Mouse (Mus musculus) midbrain, embryonic 15.5 days (tissue): ENCODE data around the gene Sult2a4. TPM values are rescaled to one million over a fixed set of nuclear protein-coding genes. Genes with fewer than 3 reads are reported as not detected.
"Not testable (repeated sequence)": the region's sequence is repeated elsewhere in the genome, so short reads cannot be mapped to it uniquely, and the experiment has no call there.

Experiments
- ATAC-seq: fragments of 200-750 bp; cut with Nextera tagmentation; replicated peaks from 2 replicates; pipeline ENCODE4 v1.8.0; 2017; ENCODE audit warnings: moderate TSS enrichment
- H3K27ac ChIP-seq: fragments of 300-500 bp; sonication (generic); 2 replicates; pipeline ENCODE4 v1.5.1; 2015; ENCODE audit warnings: mild to moderate bottlenecking, inconsistent platforms
- H3K27me3 ChIP-seq: fragments of 300-500 bp; sonication (generic); replicated peaks from 2 replicates; pipeline ENCODE4 v1.6.1; 2015; ENCODE audit warnings: inconsistent platforms
- H3K36me3 ChIP-seq: fragments of 300-500 bp; sonication (generic); replicated peaks from 2 replicates; pipeline ENCODE4 v1.6.1; 2015; ENCODE audit warnings: inconsistent platforms
- H3K4me1 ChIP-seq: fragments of 300-500 bp; sonication (generic); 2 replicates; pipeline ENCODE4 v1.6.1; 2015; ENCODE audit warnings: inconsistent platforms
- H3K4me2 ChIP-seq: fragments of 300-500 bp; sonication (generic); 2 replicates; pipeline ENCODE4 v1.6.1; 2015; ENCODE audit warnings: inconsistent platforms, mild to moderate bottlenecking, moderate library complexity
- H3K4me3 ChIP-seq: fragments of 300-500 bp; sonication (generic); 2 replicates; pipeline ENCODE4 v1.5.1; 2015; ENCODE audit warnings: mild to moderate bottlenecking, inconsistent platforms
- H3K9ac ChIP-seq: fragments of 300-500 bp; sonication (generic); 2 replicates; pipeline ENCODE4 v1.6.1; 2015; ENCODE audit warnings: mild to moderate bottlenecking, inconsistent platforms
- H3K9me3 ChIP-seq: fragments of 300-500 bp; sonication (generic); 2 replicates; pipeline ENCODE4 v1.6.1; 2016; ENCODE audit warnings: inconsistent platforms
- WGBS: fragments of 180-500 bp; shearing (Covaris S2); methylation state at CpG from one replicate; pipeline ENCODE4 v1.1.7; 2015; ENCODE audit warnings: mixed read lengths; 5-methylcytosine and 5-hydroxymethylcytosine counted together
- polyA plus RNA-seq: library from polyadenylated mRNA; unstranded; fragments of >200 nt; fragmentation: Nextera tagmentation; extraction: Ambion mirVana; gene quantifications from 2 replicates; pipeline ENCODE4 v1.2.1, GENCODE M21; 2015

Gene Sult2a4
- not detected in 2 replicates for polyA plus RNA-seq

- WGBS: 91% methylated on average over 6 of the region's 6 CpGs
- H3K4me3 ChIP-seq, H3K4me2 ChIP-seq, H3K27me3 ChIP-seq, H3K4me1 ChIP-seq, H3K9ac ChIP-seq, H3K36me3 ChIP-seq, H3K27ac ChIP-seq, ATAC-seq, H3K9me3 ChIP-seq: not testable (repeated sequence)
Observed at GRCm38 (mm10) chr7:13989507-13989906, at the start of gene Sult2a4. TSS of gene Sult2a4 (minus strand) at chr7:13989607.

GRCm38 (mm10) chr7:14030831-14031230, 41.4 kb upstream of the Sult2a4 start:
- H3K9me3 ChIP-seq: peaks cover 20% of the 10 kb centered on the region
- not testable (repeated sequence) for H3K27ac ChIP-seq, H3K4me1 ChIP-seq, ATAC-seq, H3K9ac ChIP-seq, H3K4me3 ChIP-seq, H3K27me3 ChIP-seq, H3K36me3 ChIP-seq, H3K4me2 ChIP-seq

- 80% methylated on average over 8 of the region's 8 CpGs for WGBS
Observed at GRCm38 (mm10) chr7:14013083-14013482, 23.7 kb upstream of the Sult2a4 start.

GRCm38 (mm10) chr7:14010686-14011085, 21.3 kb upstream of the Sult2a4 start:
- H3K9me3 ChIP-seq, H3K4me3 ChIP-seq, H3K27ac ChIP-seq, H3K9ac ChIP-seq, H3K4me2 ChIP-seq, H3K36me3 ChIP-seq, H3K4me1 ChIP-seq, H3K27me3 ChIP-seq, ATAC-seq: not testable (repeated sequence)

More at GRCm38 (mm10) chr7:14013083-14013482, 23.7 kb upstream of the Sult2a4 start:
- no peaks in the 10 kb centered on the region for H3K27me3 ChIP-seq
- no peak overlapping the region for H3K4me3 ChIP-seq
- ATAC-seq: no peak
- no peak overlapping the region for H3K9ac ChIP-seq
- no peaks in the 10 kb centered on the region for H3K36me3 ChIP-seq
- no peaks in the 10 kb centered on the region for H3K4me1 ChIP-seq
- H3K27ac ChIP-seq: no peak overlapping the region
- H3K9me3 ChIP-seq: peaks cover 13% of the 10 kb centered on the region; the same call in 1 of the 2 replicates
- no peak overlapping the region for H3K4me2 ChIP-seq

Other genes starting within 250 kb of the Sult2a4 start
- gene Sult2a1, start 152.2 kb downstream of the Sult2a4 start, polyA plus RNA-seq: not detected in 2 replicates
- gene Sult2a3, start 133.4 kb upstream of the Sult2a4 start, polyA plus RNA-seq: not detected in 2 replicates